Mouse (Mus musculus) stomach, adult 2 months (tissue): ENCODE results near the gene Hhat. TPM values are rescaled to one million over a fixed set of nuclear protein-coding genes. Genes with fewer than 3 reads are reported as not detected.

Source experiments
- polyA plus RNA-seq: library from polyadenylated mRNA; depleted of rRNA; stranded (reverse); fragments of >200 nt; gene quantifications from 2 replicates; pipeline ENCODE4 v1.2.3, GENCODE M21; 2012; rRNA removed

Hhat gene
- 1.5 and 1.6 TPM in 2 replicates for polyA plus RNA-seq

DNA sequence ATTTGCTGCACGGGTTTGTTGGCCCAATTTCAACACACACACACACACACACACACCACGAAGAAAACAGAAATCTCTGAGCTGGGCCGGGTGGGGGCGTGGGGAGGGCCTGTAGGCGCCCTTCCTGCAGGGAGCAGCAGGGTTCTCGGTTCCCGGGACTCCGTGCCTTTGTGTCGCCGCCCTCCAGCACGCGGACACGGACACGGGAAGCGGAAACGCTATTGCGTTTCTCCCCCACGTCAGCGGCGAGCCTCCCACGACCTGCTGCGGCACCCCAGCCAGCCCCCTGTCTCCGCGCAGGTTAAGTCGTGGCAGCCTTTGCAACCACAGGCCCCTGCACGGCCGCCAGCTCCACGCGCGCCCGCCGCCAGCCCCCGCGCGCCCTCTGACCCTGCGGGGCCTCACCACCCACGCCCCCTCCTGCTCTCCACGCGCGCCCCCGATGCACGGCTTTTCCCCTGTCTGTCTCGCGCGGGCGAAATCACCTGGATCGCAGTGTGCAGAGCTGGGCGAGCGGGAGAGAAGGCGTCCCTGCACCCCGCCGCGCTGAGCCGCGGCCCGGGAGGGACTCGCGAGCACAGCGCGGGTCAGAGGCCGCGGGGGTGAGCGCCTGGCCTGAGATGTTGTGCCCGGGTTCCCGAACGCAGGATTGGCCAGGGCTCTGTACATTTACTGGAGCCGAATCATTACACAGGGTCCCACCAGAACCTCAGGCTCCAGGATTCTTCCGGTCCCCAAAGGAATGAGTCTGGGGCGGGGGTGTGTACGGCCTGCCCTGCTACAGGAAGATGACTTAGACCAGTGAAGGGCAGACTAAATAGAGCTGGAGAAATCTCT, at the start of gene Hhat:
Gene Hhat (minus strand): TSS at position 729 of the 837 bp plus-strand sequence.

Other genes starting within 250 kb of the Hhat start
- 1.6 and 1.8 TPM in 2 replicates for gene Sertad4, start 84.5 kb upstream of the Hhat start, polyA plus RNA-seq